Mouse (Mus musculus) neural tube, embryonic 15.5 days (tissue): ENCODE measurements at regions not wholly inside any gene's neighbourhood (a gene's known extent, or its start where the extent isn't known, plus 50 kb on each side); places are given as distances from the start of the nearest gene placed in this dataset.

ENCODE experiments used
- ATAC-seq: fragments of 200-750 bp; cut with Nextera tagmentation; 2 replicates; pipeline ENCODE4 v1.8.0; 2017; ENCODE audit warnings: mild to moderate bottlenecking, moderate TSS enrichment, moderate library complexity; ENCODE audit not compliant: low FRiP score
- H3K27ac ChIP-seq: fragments of 300-500 bp; sonication (generic); replicated peaks from 2 replicates; pipeline ENCODE4 v1.5.1; 2015; ENCODE audit warnings: mild to moderate bottlenecking, inconsistent platforms
- H3K27me3 ChIP-seq: fragments of 300-500 bp; sonication (generic); replicated peaks from 2 replicates; pipeline ENCODE4 v1.6.1; 2015; ENCODE audit warnings: inconsistent platforms
- H3K36me3 ChIP-seq: fragments of 300-500 bp; sonication (generic); 2 replicates; pipeline ENCODE4 v1.6.1; 2015; ENCODE audit warnings: inconsistent platforms
- H3K4me1 ChIP-seq: fragments of 300-500 bp; sonication (generic); 2 replicates; pipeline ENCODE4 v1.6.1; 2015; ENCODE audit warnings: inconsistent platforms
- H3K4me2 ChIP-seq: fragments of 300-500 bp; sonication (generic); 2 replicates; pipeline ENCODE4 v1.6.1; 2015; ENCODE audit warnings: inconsistent platforms, mild to moderate bottlenecking, moderate library complexity
- H3K4me3 ChIP-seq: fragments of 300-500 bp; sonication (generic); replicated peaks from 2 replicates; pipeline ENCODE4 v1.5.1; 2015; ENCODE audit warnings: mild to moderate bottlenecking, inconsistent platforms
- H3K9ac ChIP-seq: fragments of 300-500 bp; sonication (generic); replicated peaks from 2 replicates; pipeline ENCODE4 v1.6.1; 2015; ENCODE audit warnings: mild to moderate bottlenecking, inconsistent platforms
- H3K9me3 ChIP-seq: fragments of 300-500 bp; sonication (generic); replicated peaks from 2 replicates; pipeline ENCODE4 v1.6.1; 2016; ENCODE audit warnings: inconsistent platforms
- WGBS: fragments of 180-500 bp; shearing (Covaris S2); methylation state at CpG from one replicate; pipeline ENCODE4 v1.1.7; 2015; ENCODE audit warnings: mixed read lengths; 5-methylcytosine and 5-hydroxymethylcytosine counted together

DNA sequence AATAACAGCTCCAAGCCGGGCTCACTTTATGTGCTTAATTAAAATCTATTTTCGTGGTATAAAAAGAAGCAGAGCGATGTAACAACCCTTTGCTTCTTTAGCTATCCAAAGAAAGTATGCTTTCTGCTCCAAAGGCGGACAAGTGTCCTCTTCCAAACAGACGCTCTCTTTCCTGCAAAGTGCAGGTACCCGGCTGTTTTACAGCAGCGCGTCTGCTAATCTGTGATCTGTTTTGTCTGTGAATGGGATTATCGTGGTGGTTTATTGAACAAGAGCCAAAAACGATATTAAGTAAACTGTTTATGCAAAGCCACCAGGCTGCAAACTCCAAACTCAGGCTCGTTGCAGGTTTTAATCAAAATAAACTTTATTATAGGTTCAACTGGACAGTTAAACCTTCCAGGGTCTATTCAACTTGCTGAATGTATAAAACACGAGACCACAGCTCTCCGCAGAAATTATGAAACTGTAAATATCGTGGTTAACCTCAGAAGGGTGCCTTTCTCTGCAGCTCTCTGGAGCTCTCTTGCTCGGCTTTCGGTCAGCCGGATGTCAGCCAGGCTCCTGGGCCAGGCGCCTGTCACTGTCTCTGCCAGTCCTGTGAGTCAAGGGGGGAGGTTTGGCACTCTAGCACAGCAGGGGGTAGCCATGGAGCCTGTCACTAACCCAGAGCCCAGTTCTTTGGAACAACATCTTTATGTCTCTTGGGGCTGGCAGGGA lies 206.2 kb upstream of the Myocd start:
- no peaks in the 10 kb centered on the region for H3K9me3 ChIP-seq
- no peak for ATAC-seq
- no peak overlapping the region for H3K4me3 ChIP-seq
- H3K27me3 ChIP-seq: no peaks in the 10 kb centered on the region
- no peak overlapping the region for H3K27ac ChIP-seq
- H3K9ac ChIP-seq: no peak overlapping the region
- peaks cover 6% of the 10 kb centered on the region; the same call in 1 of the 2 replicates for H3K4me1 ChIP-seq
- H3K36me3 ChIP-seq: no peaks in the 10 kb centered on the region
- 73% methylated on average over 18 of the region's 18 CpGs for WGBS
- no peak overlapping the region for H3K4me2 ChIP-seq

GRCm38 (mm10) chr11:65475302-65475701 lies 205.5 kb upstream of the Myocd start:
- WGBS: 76% methylated on average over 12 of the region's 12 CpGs
- ATAC-seq: no peak

DNA sequence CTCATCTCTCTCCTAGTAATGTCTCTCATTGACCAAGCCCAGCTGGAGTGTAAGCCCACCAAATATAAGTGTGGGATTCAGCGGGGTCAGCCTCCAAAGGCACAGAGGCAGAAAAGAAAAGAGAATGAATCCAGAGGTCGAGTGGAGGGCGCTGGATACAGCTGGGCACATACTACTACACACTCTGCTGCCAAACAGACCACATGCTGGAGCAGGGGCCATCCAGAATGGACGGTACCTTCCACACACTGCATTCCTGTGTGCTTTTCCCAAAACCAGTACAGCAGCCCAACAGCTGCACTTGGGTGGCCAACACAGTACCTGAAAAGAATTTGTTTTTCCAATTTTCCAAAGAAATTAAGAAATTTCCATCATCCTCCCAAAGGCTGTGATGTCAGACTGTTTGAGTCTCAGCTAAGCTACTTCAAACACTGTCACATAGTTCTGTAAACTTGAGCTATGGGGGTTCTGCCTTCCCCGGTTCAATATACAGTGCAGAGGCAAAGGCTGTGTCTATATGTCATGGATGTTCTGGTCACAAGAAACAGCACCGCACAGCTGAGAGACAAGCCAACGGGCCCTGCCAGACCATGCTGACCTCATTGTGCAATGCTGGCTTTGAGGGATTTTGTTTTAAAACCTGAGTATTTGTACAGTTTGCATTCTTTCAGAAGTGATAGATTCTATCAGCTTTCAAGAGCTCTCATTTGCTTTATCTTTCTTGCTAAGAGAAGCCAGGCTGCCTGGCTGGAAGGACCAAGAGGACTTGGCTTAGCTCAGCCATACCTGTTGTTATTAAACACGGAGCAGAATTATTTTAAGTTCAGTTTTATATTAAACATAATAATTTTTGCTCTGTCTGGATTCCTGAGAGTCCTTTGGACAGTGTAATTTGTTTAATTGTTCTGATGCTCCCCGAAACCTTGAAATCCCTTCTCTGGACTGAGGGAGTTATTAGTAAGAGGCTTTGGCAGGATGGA lies 200.3 kb upstream of the Myocd start:
- no peak for ATAC-seq
- H3K4me1 ChIP-seq: no peaks in the 10 kb centered on the region
- H3K27me3 ChIP-seq: no peaks in the 10 kb centered on the region
- no peak overlapping the region for H3K4me3 ChIP-seq
- H3K36me3 ChIP-seq: no peaks in the 10 kb centered on the region
- no peaks in the 10 kb centered on the region for H3K9me3 ChIP-seq
- H3K27ac ChIP-seq: no peak overlapping the region
- no peak overlapping the region for H3K9ac ChIP-seq
- no peak overlapping the region for H3K4me2 ChIP-seq
- 84% methylated on average over 9 of the region's 9 CpGs for WGBS

More at GRCm38 (mm10) chr11:65475302-65475701, 205.5 kb upstream of the Myocd start:
- Histone ChIP-seq H3K27me3 (no peaks in the 10 kb centered on the region), H3K36me3 (no peaks in the 10 kb centered on the region), H3K9ac (no peak overlapping the region), H3K4me1 (peaks cover 6% of the 10 kb centered on the region; the same call in 1 of the 2 replicates), H3K27ac (no peak overlapping the region), H3K4me3 (no peak overlapping the region), H3K4me2 (no peak overlapping the region), H3K9me3 (no peaks in the 10 kb centered on the region)

DNA sequence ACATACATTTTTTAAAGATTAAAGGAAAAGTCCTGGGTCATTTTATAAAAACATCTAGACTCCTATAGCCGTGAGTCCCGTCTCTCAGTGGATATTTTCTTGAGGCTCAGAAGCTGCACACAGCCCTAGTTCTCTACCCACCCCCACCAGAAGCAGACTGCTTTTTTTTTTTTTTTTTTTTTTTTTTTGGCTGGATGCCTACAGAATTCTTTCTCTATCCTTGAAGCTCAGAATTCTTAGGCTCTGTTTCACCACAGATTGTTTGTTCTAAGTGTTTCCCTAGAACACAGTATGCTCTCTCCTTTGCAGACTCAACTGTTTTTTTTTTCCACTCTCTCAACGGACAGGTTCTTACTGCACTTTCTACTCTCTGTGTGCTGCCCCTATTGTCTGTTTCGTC lies 191.3 kb upstream of the Myocd start:
- H3K27ac ChIP-seq: no peak overlapping the region
- no peak overlapping the region for H3K4me2 ChIP-seq
- no peaks in the 10 kb centered on the region for H3K36me3 ChIP-seq
- H3K4me1 ChIP-seq: no peaks in the 10 kb centered on the region
- ATAC-seq: no peak
- H3K9me3 ChIP-seq: no peaks in the 10 kb centered on the region
- no peaks in the 10 kb centered on the region for H3K27me3 ChIP-seq
- H3K4me3 ChIP-seq: no peak overlapping the region
- 75% methylated on average over 4 of the region's 4 CpGs for WGBS
- H3K9ac ChIP-seq: no peak overlapping the region

DNA sequence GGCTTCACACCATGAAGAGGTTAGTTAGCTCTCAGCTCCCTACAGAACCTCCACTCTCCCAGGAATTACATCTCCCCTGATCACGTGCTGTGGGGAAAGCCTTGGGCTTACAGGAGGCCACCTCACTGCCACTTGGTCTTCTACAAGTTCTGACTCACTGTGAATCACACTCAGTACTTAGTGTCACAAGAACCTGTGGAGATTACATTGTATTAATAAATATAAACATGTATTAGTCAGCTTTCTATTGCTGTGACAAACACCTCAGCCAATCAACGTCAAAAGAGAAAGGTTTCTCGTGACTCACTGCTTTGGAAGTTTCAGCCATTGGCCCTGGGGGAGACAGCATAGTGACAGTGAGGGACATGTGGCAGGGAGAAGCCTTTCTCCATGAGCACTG lies 178.6 kb upstream of the Myocd start:
- no peaks in the 10 kb centered on the region for H3K9me3 ChIP-seq
- H3K4me2 ChIP-seq: no peak overlapping the region
- no peak overlapping the region for H3K4me3 ChIP-seq
- no peaks in the 10 kb centered on the region for H3K36me3 ChIP-seq
- no peak overlapping the region for H3K9ac ChIP-seq
- H3K27me3 ChIP-seq: no peaks in the 10 kb centered on the region
- H3K27ac ChIP-seq: no peak overlapping the region
- WGBS: 88% methylated on average over 3 of the region's 3 CpGs
- H3K4me1 ChIP-seq: no peaks in the 10 kb centered on the region
- no peak for ATAC-seq

DNA sequence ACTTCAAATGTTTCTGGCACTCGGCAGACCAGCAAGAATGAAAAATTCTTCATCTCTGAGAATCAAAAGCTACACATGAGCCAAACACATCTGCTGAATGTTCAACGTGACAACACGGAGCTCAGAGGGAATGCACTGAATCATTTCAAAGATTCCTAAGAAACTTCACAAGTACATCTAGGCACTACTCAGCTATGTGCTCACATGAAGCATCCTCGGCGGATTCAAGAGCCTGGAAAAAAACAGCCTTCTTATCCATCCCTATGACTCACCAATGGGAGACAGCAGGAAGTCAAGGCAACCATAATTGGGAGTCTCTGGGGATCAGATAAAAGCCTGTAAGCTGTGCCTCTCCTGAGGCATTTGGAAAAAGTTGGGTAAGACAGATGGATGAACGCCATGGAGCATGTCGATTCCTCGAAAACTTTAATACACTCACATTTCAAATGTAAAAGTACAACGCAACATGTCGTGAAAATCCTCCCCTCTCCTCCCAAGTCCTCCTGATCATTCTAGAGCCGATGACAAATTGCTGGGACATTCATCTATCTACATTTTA lies 173.8 kb upstream of the Myocd start:
- Histone ChIP-seq H3K9me3 (no peaks in the 10 kb centered on the region), H3K36me3 (no peaks in the 10 kb centered on the region), H3K9ac (no peak overlapping the region), H3K4me3 (no peak overlapping the region), H3K27me3 (no peaks in the 10 kb centered on the region), H3K4me2 (no peak overlapping the region), H3K4me1 (0 out of 2 replicates have a peak, but pooled peaks cover 6% of the 10 kb centered on the region), H3K27ac (no peak overlapping the region)
- no peak for ATAC-seq
- WGBS: 89% methylated on average over 11 of the region's 11 CpGs

- Histone ChIP-seq H3K9me3 (no peaks in the 10 kb centered on the region), H3K4me3 (no peak overlapping the region), H3K36me3 (no peaks in the 10 kb centered on the region), H3K9ac (no peak overlapping the region), H3K27me3 (no peaks in the 10 kb centered on the region), H3K27ac (no peak overlapping the region), H3K4me1 (0 out of 2 replicates have a peak, but pooled peaks cover 6% of the 10 kb centered on the region), H3K4me2 (no peak overlapping the region)
- 73% methylated on average over 4 of the region's 4 CpGs for WGBS
- ATAC-seq: no peak
Measured at GRCm38 (mm10) chr11:65435699-65436161, 165.9 kb upstream of the Myocd start.

- Histone ChIP-seq H3K4me2 (no peak overlapping the region), H3K36me3 (no peaks in the 10 kb centered on the region), H3K9me3 (no peaks in the 10 kb centered on the region), H3K4me3 (no peak overlapping the region), H3K4me1 (no peaks in the 10 kb centered on the region), H3K27me3 (no peaks in the 10 kb centered on the region), H3K27ac (no peak overlapping the region), H3K9ac (no peak overlapping the region)
- ATAC-seq: no peak
- 54% methylated on average over 1 of the region's 1 CpGs for WGBS
Measured at GRCm38 (mm10) chr11:65421889-65422288, 152.1 kb upstream of the Myocd start.

DNA sequence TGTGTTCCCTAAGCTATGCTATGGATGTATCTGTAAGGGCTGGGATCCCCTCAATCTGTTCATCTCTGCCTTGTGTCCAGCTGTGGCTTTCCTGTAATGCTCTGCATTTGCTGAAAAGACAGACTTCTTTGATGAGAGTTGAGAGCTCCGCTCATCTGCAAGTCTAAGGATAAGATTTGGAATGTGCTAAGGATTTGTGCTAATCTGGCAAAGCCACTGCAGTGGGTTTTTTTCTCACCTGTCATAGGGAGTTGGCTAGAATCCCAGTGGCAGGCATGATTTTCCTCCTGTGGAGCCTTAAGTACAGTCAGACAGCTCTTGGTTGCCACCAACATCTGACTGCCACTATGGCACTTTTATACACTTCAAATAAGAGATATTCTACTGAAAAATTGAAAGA lies 138.8 kb upstream of the Myocd start:
- Histone ChIP-seq H3K9me3 (no peaks in the 10 kb centered on the region), H3K27me3 (no peaks in the 10 kb centered on the region), H3K27ac (no peak overlapping the region), H3K4me1 (no peaks in the 10 kb centered on the region), H3K36me3 (no peaks in the 10 kb centered on the region), H3K4me2 (no peak overlapping the region), H3K9ac (no peak overlapping the region), H3K4me3 (no peak overlapping the region)
- 83% methylated on average over 1 of the region's 1 CpGs for WGBS
- no peak for ATAC-seq

DNA sequence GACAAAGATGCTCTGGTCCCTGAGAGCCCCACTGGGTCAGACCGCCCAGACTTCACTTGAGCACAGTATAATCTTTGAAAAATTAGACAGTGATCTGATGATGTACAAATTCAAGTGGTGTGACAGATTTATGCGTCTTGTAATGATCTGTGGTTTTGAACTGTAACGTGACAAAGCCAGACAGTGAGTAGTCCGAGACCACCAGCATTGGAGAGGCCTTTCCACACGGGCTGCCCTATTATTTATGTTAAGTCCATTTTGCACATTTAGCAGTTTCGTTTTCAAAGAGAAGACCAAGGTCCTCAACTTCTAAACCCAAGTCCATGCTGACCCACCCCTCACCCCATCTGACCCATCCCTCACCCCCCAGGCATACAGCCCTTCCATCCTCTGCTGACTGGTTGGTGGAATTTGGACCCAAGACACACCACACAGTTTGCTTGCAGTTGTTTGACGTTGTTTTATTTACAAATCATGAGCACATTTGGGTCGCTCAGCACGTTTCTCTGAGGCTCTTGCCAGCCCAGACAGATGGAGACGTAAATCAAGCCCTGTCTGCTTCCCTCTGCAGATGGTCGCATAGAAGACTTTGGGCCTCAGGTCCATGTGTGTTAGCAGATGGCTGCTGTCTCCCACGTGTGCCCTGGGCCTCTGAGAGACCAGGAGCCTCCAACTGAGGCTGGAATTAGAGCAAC lies 132.8 kb upstream of the Myocd start:
- no peak overlapping the region for H3K4me2 ChIP-seq
- WGBS: 59% methylated on average over 12 of the region's 12 CpGs
- H3K9me3 ChIP-seq: no peaks in the 10 kb centered on the region
- H3K27ac ChIP-seq: no peak overlapping the region
- no peaks in the 10 kb centered on the region for H3K36me3 ChIP-seq
- no peaks in the 10 kb centered on the region for H3K4me1 ChIP-seq
- ATAC-seq: no peak
- no peak overlapping the region for H3K4me3 ChIP-seq
- no peaks in the 10 kb centered on the region for H3K27me3 ChIP-seq
- no peak overlapping the region for H3K9ac ChIP-seq

- no peak for ATAC-seq
- no peak overlapping the region for H3K4me3 ChIP-seq
- no peaks in the 10 kb centered on the region for H3K9me3 ChIP-seq
- no peak overlapping the region for H3K27ac ChIP-seq
- H3K9ac ChIP-seq: no peak overlapping the region
- no peak overlapping the region for H3K4me2 ChIP-seq
- WGBS: 80% methylated on average over 3 of the region's 3 CpGs
- H3K4me1 ChIP-seq: no peaks in the 10 kb centered on the region
- H3K27me3 ChIP-seq: no peaks in the 10 kb centered on the region
- no peaks in the 10 kb centered on the region for H3K36me3 ChIP-seq
Measured at GRCm38 (mm10) chr11:65389238-65389637, 119.4 kb upstream of the Myocd start.
